Mouse (Mus musculus) kidney, postnatal 14 days (tissue): ENCODE results near the gene Panx1.

Experiments used
- DNase-seq: peaks from one replicate; pipeline ENCODE4 v3.0.0; 2022; ENCODE audit warnings: mixed read lengths

Gene Panx1

GRCm38 (mm10) chr9:15045084-15045669, at the start of gene Panx1:
Gene Panx1, minus strand, starts transcription at chr9:15045478.
- peak; percentile 74 for DNase-seq

GRCm38 (mm10) chr9:15068686-15069295, 23.5 kb upstream of the Panx1 start:
- DNase-seq, result peak; percentile 23

- DNase-seq, result no peak
These were observed 22.9 kb upstream of the Panx1 start for GRCm38 (mm10) chr9:15067995-15068685.

- no peak for DNase-seq
These were observed 18.9 kb upstream of the Panx1 start for GRCm38 (mm10) chr9:15064176-15064575.

- no peak for DNase-seq
These were observed 15.6 kb upstream of the Panx1 start for GRCm38 (mm10) chr9:15060847-15061246.

GRCm38 (mm10) chr9:15060026-15060425, 14.7 kb upstream of the Panx1 start:
- DNase-seq, result no peak

- no peak for DNase-seq
These were observed 462 bp upstream of the Panx1 start for GRCm38 (mm10) chr9:15045740-15046139.

- DNase-seq, result no peak
These were observed 741 bp downstream of the Panx1 start for GRCm38 (mm10) chr9:15044391-15045083.

- no peak for DNase-seq
These were observed 3.7 kb downstream of the Panx1 start for GRCm38 (mm10) chr9:15041556-15041955.

GRCm38 (mm10) chr9:15039848-15040247, 5.4 kb downstream of the Panx1 start:
- no peak for DNase-seq

- no peak for DNase-seq
These were observed 7.6 kb downstream of the Panx1 start for GRCm38 (mm10) chr9:15037704-15038103.

- DNase-seq, result no peak
These were observed 8.0 kb downstream of the Panx1 start for GRCm38 (mm10) chr9:15037237-15037636.

GRCm38 (mm10) chr9:15036807-15037206, 8.5 kb downstream of the Panx1 start:
- no peak for DNase-seq

- DNase-seq, result no peak
These were observed 8.9 kb downstream of the Panx1 start for GRCm38 (mm10) chr9:15036405-15036804.

- DNase-seq, result no peak
These were observed 9.3 kb downstream of the Panx1 start for GRCm38 (mm10) chr9:15035979-15036378.

GRCm38 (mm10) chr9:15034546-15035273, 10.6 kb downstream of the Panx1 start:
- DNase-seq, result peak; percentile 22

GRCm38 (mm10) chr9:15033568-15034160, 11.6 kb downstream of the Panx1 start:
- peak; percentile 37 for DNase-seq

- no peak for DNase-seq
These were observed 12.5 kb downstream of the Panx1 start for GRCm38 (mm10) chr9:15032797-15033196.

GRCm38 (mm10) chr9:15030771-15031170, 14.5 kb downstream of the Panx1 start:
- DNase-seq, result peak; percentile 53

- DNase-seq, result peak; percentile 49
These were observed 16.1 kb downstream of the Panx1 start for GRCm38 (mm10) chr9:15029025-15029727.

- no peak for DNase-seq
These were observed 17.6 kb downstream of the Panx1 start for GRCm38 (mm10) chr9:15027725-15028124.

GRCm38 (mm10) chr9:15023049-15023448, 22.2 kb downstream of the Panx1 start:
- DNase-seq, result no peak
